Mouse (Mus musculus) lung, postnatal 0 days (tissue): ENCODE measurements around the gene Col5a3. TPM values are rescaled to one million over a fixed set of nuclear protein-coding genes. Genes with fewer than 3 reads are reported as not detected.

Experiments
- ATAC-seq: fragments of 200-750 bp; cut with Nextera tagmentation; 2 replicates; pipeline ENCODE4 v1.8.0; 2017; ENCODE audit warnings: moderate library complexity
- DNase-seq: peaks from one replicate; pipeline ENCODE4 v3.0.0-alpha.2; 2016; ENCODE audit warnings: low spot score
- H3K27ac ChIP-seq: fragments of 300-500 bp; sonication (generic); 2 replicates; pipeline ENCODE4 v1.5.1; 2014; ENCODE audit warnings: antibody characterized with exemption, mild to moderate bottlenecking, low read length, mixed read lengths
- H3K27me3 ChIP-seq: fragments of 300-500 bp; sonication (generic); replicated peaks from 2 replicates; pipeline ENCODE4 v1.6.1; 2014; ENCODE audit warnings: low read length, mixed read lengths; ENCODE audit not compliant: insufficient read depth
- H3K36me3 ChIP-seq: fragments of 300-500 bp; sonication (generic); 2 replicates; pipeline ENCODE4 v1.6.1; 2014; ENCODE audit warnings: low read length, mixed read lengths; ENCODE audit not compliant: insufficient read depth
- H3K4me1 ChIP-seq: fragments of 300-500 bp; sonication (generic); 2 replicates; pipeline ENCODE4 v1.6.1; 2014; ENCODE audit warnings: antibody characterized with exemption, low read depth, low read length, mixed read lengths; ENCODE audit not compliant: insufficient read depth
- H3K4me2 ChIP-seq: fragments of 300-500 bp; sonication (generic); replicated peaks from 2 replicates; pipeline ENCODE4 v1.6.1; 2014; ENCODE audit warnings: low read depth, mild to moderate bottlenecking, low read length, moderate library complexity, mixed read lengths
- H3K4me3 ChIP-seq: fragments of 300-500 bp; sonication (generic); 2 replicates; pipeline ENCODE4 v1.5.1; 2014; ENCODE audit warnings: low read depth, low read length
- H3K9ac ChIP-seq: fragments of 300-500 bp; sonication (generic); replicated peaks from 2 replicates; pipeline ENCODE4 v1.6.1; 2014; ENCODE audit warnings: low read depth, mild to moderate bottlenecking
- H3K9me3 ChIP-seq: fragments of 300-500 bp; sonication (generic); 2 replicates; pipeline ENCODE4 v1.6.1; 2016; ENCODE audit warnings: low read length, mixed read lengths
- CTCF ChIP-seq: IDR thresholded peaks from 2 replicates; pipeline ENCODE4 v1.5.1; 2016; ENCODE audit warnings: antibody characterized with exemption, mild to moderate bottlenecking
- EP300 ChIP-seq: IDR thresholded peaks from 2 replicates; pipeline ENCODE4 v1.6.1; 2016; ENCODE audit warnings: antibody characterized with exemption, mild to moderate bottlenecking, control low read depth
- WGBS: fragments of 180-500 bp; shearing (Covaris S2); extraction: QIAGEN DNeasy Blood & Tissue Kit; methylation state at CpG from one replicate; pipeline ENCODE4 v1.1.7; 2014; 5-methylcytosine and 5-hydroxymethylcytosine counted together
- polyA plus RNA-seq: library from polyadenylated mRNA; unstranded; fragments of >200 nt; fragmentation: Nextera tagmentation; extraction: Ambion mirVana; gene quantifications from 2 replicates; pipeline ENCODE4 v1.2.1, GENCODE M21; 2015

Gene Col5a3
- polyA plus RNA-seq, 1 experiment from 2014 or later, result 0.44 TPM

- Histone ChIP-seq H3K27me3 (no peaks in the 10 kb centered on the region), H3K36me3 (no peaks in the 10 kb centered on the region), H3K4me2 (no peak overlapping the region), H3K4me3 (no peak overlapping the region), H3K9me3 (no peaks in the 10 kb centered on the region), H3K4me1 (no peaks in the 10 kb centered on the region), H3K9ac (no peak overlapping the region), H3K27ac (no peak overlapping the region)
- ATAC-seq, result no peak
- WGBS, result 86% methylated on average over 1 of the region's 1 CpGs
- no peak for DNase-seq
- TF ChIP-seq CTCF (no peak), EP300 (no peak)
Measured at GRCm38 (mm10) chr9:20763099-20763498, 51.8 kb downstream of the Col5a3 start.

- Histone ChIP-seq H3K9me3 (no peaks in the 10 kb centered on the region), H3K4me1 (no peaks in the 10 kb centered on the region), H3K4me3 (no peak overlapping the region), H3K4me2 (no peak overlapping the region), H3K27ac (no peak overlapping the region), H3K27me3 (no peaks in the 10 kb centered on the region), H3K9ac (no peak overlapping the region), H3K36me3 (no peaks in the 10 kb centered on the region)
- ATAC-seq (no peak), DNase-seq (no peak)
- no peak for TF ChIP-seq CTCF
- TF ChIP-seq EP300, result no peak
- 52% methylated on average over 7 of the region's 7 CpGs for WGBS
Measured at GRCm38 (mm10) chr9:20762197-20762961, 52.5 kb downstream of the Col5a3 start.

- DNase-seq (no peak), ATAC-seq (no peak)
- Histone ChIP-seq H3K27ac (no peak overlapping the region), H3K27me3 (no peaks in the 10 kb centered on the region), H3K4me3 (no peak overlapping the region), H3K9ac (no peak overlapping the region), H3K9me3 (no peaks in the 10 kb centered on the region), H3K4me1 (no peaks in the 10 kb centered on the region), H3K4me2 (no peak overlapping the region), H3K36me3 (no peaks in the 10 kb centered on the region)
- 62% methylated on average over 3 of the region's 3 CpGs for WGBS
- no peak for TF ChIP-seq EP300
- TF ChIP-seq CTCF, result no peak
Measured at GRCm38 (mm10) chr9:20761388-20761787, 53.5 kb downstream of the Col5a3 start.

GRCm38 (mm10) chr9:20760813-20761212, 54.1 kb downstream of the Col5a3 start:
- ATAC-seq (peak; percentile 62), DNase-seq (peak; percentile 11)
- no peak for TF ChIP-seq CTCF
- TF ChIP-seq EP300, result no peak
- no peaks in the 10 kb centered on the region for H3K36me3 ChIP-seq
- no peak overlapping the region for H3K4me3 ChIP-seq
- no peaks in the 10 kb centered on the region for H3K9me3 ChIP-seq
- H3K4me2 ChIP-seq, result no peak overlapping the region
- 40% methylated on average over 12 of the region's 12 CpGs for WGBS
- H3K27me3 ChIP-seq, result no peaks in the 10 kb centered on the region
- H3K9ac ChIP-seq, result no peak overlapping the region
- no peaks in the 10 kb centered on the region for H3K4me1 ChIP-seq
- H3K27ac ChIP-seq, result no peak overlapping the region

- Histone ChIP-seq H3K27me3 (no peaks in the 10 kb centered on the region), H3K4me2 (no peak overlapping the region), H3K9ac (no peak overlapping the region), H3K27ac (no peak overlapping the region), H3K4me3 (no peak overlapping the region), H3K4me1 (no peaks in the 10 kb centered on the region), H3K9me3 (no peaks in the 10 kb centered on the region), H3K36me3 (no peaks in the 10 kb centered on the region)
- no peak for ATAC-seq
- DNase-seq, result no peak
- WGBS, result 86% methylated on average over 6 of the region's 6 CpGs
- TF ChIP-seq EP300 (no peak), CTCF (no peak)
Measured at GRCm38 (mm10) chr9:20758896-20759295, 56.0 kb downstream of the Col5a3 start.

DNA sequence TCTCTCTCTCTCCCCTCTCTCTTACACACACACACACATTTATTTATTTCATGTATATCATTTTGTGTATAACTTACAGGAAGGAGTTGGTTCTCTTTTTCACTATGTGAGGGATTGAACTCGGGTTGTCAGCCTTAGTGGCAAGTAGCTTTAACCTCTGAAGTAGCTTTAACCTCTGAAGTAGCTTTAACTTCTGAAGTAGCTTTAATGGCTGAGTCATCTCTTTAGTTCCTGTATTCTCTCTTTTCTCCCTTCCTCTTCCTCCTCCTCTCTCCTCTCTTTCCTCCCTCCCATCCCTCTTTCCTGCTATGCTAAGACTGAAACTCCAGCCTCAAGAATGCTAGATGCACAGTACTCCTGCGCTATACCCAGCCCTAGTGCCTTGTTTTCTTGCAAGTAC, 56.6 kb downstream of the Col5a3 start:
- 69% methylated on average over 2 of the region's 2 CpGs for WGBS
- no peaks in the 10 kb centered on the region for H3K9me3 ChIP-seq

More for the DNA sequence above, 56.6 kb downstream of the Col5a3 start:
- H3K27ac ChIP-seq, result no peak overlapping the region
- H3K36me3 ChIP-seq, result no peaks in the 10 kb centered on the region
- no peaks in the 10 kb centered on the region for H3K27me3 ChIP-seq
- DNase-seq (no peak), ATAC-seq (no peak)
- no peak overlapping the region for H3K4me2 ChIP-seq
- no peak for TF ChIP-seq EP300
- TF ChIP-seq CTCF, result no peak
- no peak overlapping the region for H3K9ac ChIP-seq
- no peak overlapping the region for H3K4me3 ChIP-seq
- H3K4me1 ChIP-seq, result no peaks in the 10 kb centered on the region
